Mouse (Mus musculus): ENCODE data around the gene Otud1. TPM values are rescaled to one million over a fixed set of nuclear protein-coding genes. Genes with fewer than 3 reads are reported as not detected.
A peak's percentile ranks its signal among the peaks of the same experiment; 100 is the strongest.

The Otud1 gene
- total and polyA plus RNA-seq, 2 experiments from 2014 or later = 4.4 to 10.6 TPM

DNA sequence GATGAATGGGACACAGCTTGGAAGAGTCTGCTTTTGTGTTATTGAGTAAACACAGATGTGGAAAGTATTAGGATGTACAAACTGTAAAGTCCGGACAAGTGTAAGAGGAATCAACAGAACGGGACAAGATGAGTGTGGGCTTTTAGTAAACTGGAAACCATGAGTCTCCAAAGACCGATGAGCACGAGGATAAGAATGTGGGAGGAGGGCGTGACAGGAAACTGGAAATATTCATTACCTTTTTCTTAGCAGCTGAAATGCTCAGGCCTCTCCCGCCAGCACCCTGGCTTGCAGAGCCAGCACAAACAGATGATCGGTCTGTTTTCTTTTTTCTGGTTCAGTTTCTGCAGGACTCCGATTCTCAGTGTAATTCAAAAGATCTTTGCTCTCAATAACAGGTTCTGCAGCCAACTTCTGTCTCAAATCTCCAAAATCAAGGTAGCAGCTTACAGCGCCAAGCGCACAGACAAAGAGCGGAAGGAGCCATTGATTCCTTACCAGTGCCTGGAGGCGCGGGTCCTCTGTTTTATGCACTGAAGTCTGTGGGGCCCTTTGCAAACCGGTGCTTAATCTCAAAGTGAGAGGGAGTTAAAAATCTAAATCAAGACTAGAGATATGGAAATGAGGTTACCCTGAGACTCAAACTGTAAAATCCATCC is 28.1 kb downstream of the Otud1 start:
- H3K4me3 ChIP-seq (ENCODE audit: low read depth, low read length) = no peak overlapping the region
- WGBS = 61% methylated on average over 14 of the region's 14 CpGs
- peaks cover 12% of the 10 kb centered on the region for H3K4me1 ChIP-seq (ENCODE audit: control insufficient read depth, insufficient read depth)
- no peak overlapping the region for H3K4me2 ChIP-seq (ENCODE audit: low read depth, low read length)
- no peak for TF ChIP-seq EP300 (IDR thresholded peaks at IDR 0.05; ENCODE audit: low read depth)
- TF ChIP-seq CTCF (IDR thresholded peaks at IDR 0.05; ENCODE audit: low read depth) = no peak
- no peak for DNase-seq (ENCODE audit: low spot score)
- H3K27me3 ChIP-seq (ENCODE audit: control insufficient read depth, insufficient read depth, low read length) = no peaks in the 10 kb centered on the region
- H3K9me3 ChIP-seq (replicated peaks; ENCODE audit: control insufficient read depth, low read length) = peaks cover 5% of the 10 kb centered on the region; the same call in 1 of the 2 replicates
- H3K27ac ChIP-seq (ENCODE audit: low read depth) = no peak overlapping the region
- ATAC-seq (ENCODE audit: insufficient read depth, low read depth) = no peak
- no peaks in the 10 kb centered on the region for H3K36me3 ChIP-seq (replicated peaks; ENCODE audit: control insufficient read depth, insufficient read depth, low read length)
- H3K9ac ChIP-seq (replicated peaks; ENCODE audit: low read depth, low read length) = no peak overlapping the region

- H3K36me3 ChIP-seq (replicated peaks; ENCODE audit: control insufficient read depth, insufficient read depth, low read length) = no peaks in the 10 kb centered on the region
- ATAC-seq (ENCODE audit: insufficient read depth, low read depth) = peak; percentile 91
- H3K4me3 ChIP-seq (ENCODE audit: low read depth, low read length) = peak overlapping the region; percentile 14; the same call in 1 of the 2 replicates
- no peaks in the 10 kb centered on the region for H3K9me3 ChIP-seq (replicated peaks; ENCODE audit: control insufficient read depth, low read length)
- peak; percentile 88 for DNase-seq (ENCODE audit: low spot score)
- peak overlapping the region; percentile 54 for H3K4me2 ChIP-seq (ENCODE audit: low read depth, low read length)
- peak overlapping the region; percentile 55 for H3K27ac ChIP-seq (ENCODE audit: low read depth)
- no peaks in the 10 kb centered on the region for H3K27me3 ChIP-seq (ENCODE audit: control insufficient read depth, insufficient read depth, low read length)
- H3K9ac ChIP-seq (replicated peaks; ENCODE audit: low read depth, low read length) = no peak overlapping the region
- TF ChIP-seq EP300 (IDR thresholded peaks at IDR 0.05; ENCODE audit: low read depth) (peak; percentile 50; the same call in 1 of the 2 replicates), CTCF (IDR thresholded peaks at IDR 0.05; ENCODE audit: low read depth) (no peak)
- peaks cover 15% of the 10 kb centered on the region for H3K4me1 ChIP-seq (ENCODE audit: control insufficient read depth, insufficient read depth)
- 16% methylated on average over 14 of the region's 14 CpGs for WGBS
Observed at GRCm38 (mm10) chr2:19690094-19690493, 32.5 kb downstream of the Otud1 start.

DNA sequence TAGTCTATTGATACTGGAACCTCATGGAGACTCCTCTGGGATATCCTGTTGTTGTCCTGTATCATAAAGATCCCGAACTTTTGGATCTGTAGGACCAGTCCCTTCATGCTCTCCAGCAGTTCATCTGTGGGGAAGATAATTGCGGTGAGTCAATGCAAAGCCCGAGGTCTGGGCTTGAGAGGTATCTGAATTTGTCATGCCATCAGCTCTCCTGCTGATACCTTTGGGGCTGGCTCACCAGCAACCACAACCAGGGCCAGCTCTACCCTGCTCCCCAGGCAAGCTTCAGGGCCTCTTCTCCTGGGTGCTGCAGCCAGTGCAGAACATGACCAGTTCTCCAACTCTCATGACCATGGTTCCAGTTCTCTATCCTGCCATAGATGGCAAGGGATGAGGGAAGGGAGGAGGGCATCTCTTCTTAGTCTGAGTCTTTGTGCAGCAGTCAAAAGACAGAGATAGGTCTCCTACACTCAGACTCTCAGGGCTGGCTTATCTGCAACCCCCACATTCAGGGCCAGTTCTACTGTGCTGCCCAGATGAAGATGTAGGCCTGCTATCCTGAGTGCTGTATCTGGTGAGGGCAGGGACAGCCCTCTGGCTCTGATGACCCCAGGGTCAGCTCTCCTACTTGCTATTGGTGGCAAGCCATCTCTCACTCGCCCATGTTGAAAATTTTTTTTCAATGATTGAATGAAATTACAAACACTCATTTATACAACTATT is 42.2 kb downstream of the Otud1 start:
- no peak overlapping the region for H3K4me2 ChIP-seq (ENCODE audit: low read depth, low read length)
- TF ChIP-seq EP300 (IDR thresholded peaks at IDR 0.05; ENCODE audit: low read depth) (no peak), CTCF (IDR thresholded peaks at IDR 0.05; ENCODE audit: low read depth) (no peak)
- no peaks in the 10 kb centered on the region for H3K27me3 ChIP-seq (ENCODE audit: control insufficient read depth, insufficient read depth, low read length)
- DNase-seq (ENCODE audit: low spot score) = no peak
- H3K9ac ChIP-seq (replicated peaks; ENCODE audit: low read depth, low read length) = no peak overlapping the region
- WGBS = 75% methylated on average over 4 of the region's 4 CpGs
- no peak overlapping the region for H3K27ac ChIP-seq (ENCODE audit: low read depth)
- no peaks in the 10 kb centered on the region for H3K9me3 ChIP-seq (replicated peaks; ENCODE audit: control insufficient read depth, low read length)
- no peak overlapping the region for H3K4me3 ChIP-seq (ENCODE audit: low read depth, low read length)
- H3K36me3 ChIP-seq (replicated peaks; ENCODE audit: control insufficient read depth, insufficient read depth, low read length) = no peaks in the 10 kb centered on the region
- peaks cover 6% of the 10 kb centered on the region; the same call in 1 of the 2 replicates for H3K4me1 ChIP-seq (ENCODE audit: control insufficient read depth, insufficient read depth)
- no peak for ATAC-seq (ENCODE audit: insufficient read depth, low read depth)

DNA sequence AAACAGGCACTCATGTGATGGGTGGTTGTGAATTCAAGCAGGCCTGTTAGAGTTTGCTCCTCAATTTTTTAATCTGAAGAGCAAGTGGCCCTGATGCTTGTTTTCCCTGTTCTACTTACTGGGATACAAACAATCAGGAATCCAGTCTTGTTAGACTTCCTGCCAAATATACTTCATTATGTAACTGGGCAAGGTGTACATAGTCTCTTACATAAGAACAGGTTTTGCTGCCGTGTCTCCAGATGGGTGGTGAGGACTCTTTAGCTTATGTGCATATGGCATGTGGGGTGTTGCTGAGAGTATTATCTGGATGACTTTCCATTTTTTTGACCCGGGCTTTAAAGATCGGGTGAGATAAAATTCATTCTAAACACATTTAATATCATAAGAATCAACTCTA is 43.8 kb downstream of the Otud1 start:
- Histone ChIP-seq H3K4me2 (ENCODE audit: low read depth, low read length) (no peak overlapping the region), H3K27me3 (ENCODE audit: control insufficient read depth, insufficient read depth, low read length) (no peaks in the 10 kb centered on the region), H3K4me1 (ENCODE audit: control insufficient read depth, insufficient read depth) (peaks cover 9% of the 10 kb centered on the region; the same call in 1 of the 2 replicates), H3K9me3 (replicated peaks; ENCODE audit: control insufficient read depth, low read length) (no peaks in the 10 kb centered on the region), H3K9ac (replicated peaks; ENCODE audit: low read depth, low read length) (no peak overlapping the region), H3K36me3 (replicated peaks; ENCODE audit: control insufficient read depth, insufficient read depth, low read length) (no peaks in the 10 kb centered on the region), H3K4me3 (ENCODE audit: low read depth, low read length) (no peak overlapping the region), H3K27ac (ENCODE audit: low read depth) (no peak overlapping the region)
- ATAC-seq (ENCODE audit: insufficient read depth, low read depth) (no peak), DNase-seq (ENCODE audit: low spot score) (no peak)
- 85% methylated on average over 3 of the region's 3 CpGs for WGBS
- TF ChIP-seq EP300 (IDR thresholded peaks at IDR 0.05; ENCODE audit: low read depth) = no peak
- no peak for TF ChIP-seq CTCF (IDR thresholded peaks at IDR 0.05; ENCODE audit: low read depth)

GRCm38 (mm10) chr2:19703020-19703613 is 45.6 kb downstream of the Otud1 start:
- Histone ChIP-seq H3K36me3 (replicated peaks; ENCODE audit: control insufficient read depth, insufficient read depth, low read length) (no peaks in the 10 kb centered on the region), H3K27me3 (ENCODE audit: control insufficient read depth, insufficient read depth, low read length) (no peaks in the 10 kb centered on the region), H3K9me3 (replicated peaks; ENCODE audit: control insufficient read depth, low read length) (no peaks in the 10 kb centered on the region), H3K4me2 (ENCODE audit: low read depth, low read length) (no peak overlapping the region), H3K27ac (ENCODE audit: low read depth) (peak overlapping the region; percentile 92), H3K4me1 (ENCODE audit: control insufficient read depth, insufficient read depth) (peaks cover 9% of the 10 kb centered on the region; the same call in 1 of the 2 replicates), H3K9ac (replicated peaks; ENCODE audit: low read depth, low read length) (no peak overlapping the region), H3K4me3 (ENCODE audit: low read depth, low read length) (no peak overlapping the region)
- TF ChIP-seq CTCF (IDR thresholded peaks at IDR 0.05; ENCODE audit: low read depth) = no peak
- TF ChIP-seq EP300 (IDR thresholded peaks at IDR 0.05; ENCODE audit: low read depth) = no peak
- DNase-seq (ENCODE audit: low spot score) (peak; percentile 80), ATAC-seq (ENCODE audit: insufficient read depth, low read depth) (peak; percentile 65)
